Mouse (Mus musculus) hindbrain, embryonic 16.5 days (tissue): ENCODE data around the gene Myo10. TPM values are rescaled to one million over a fixed set of nuclear protein-coding genes. Genes with fewer than 3 reads are reported as not detected.

Source experiments
- ATAC-seq: fragments of 200-750 bp; cut with Nextera tagmentation; 2 replicates; pipeline ENCODE4 v1.8.0; 2017; ENCODE audit warnings: moderate TSS enrichment, moderate library complexity
- H3K27ac ChIP-seq: fragments of 300-500 bp; sonication (generic); 2 replicates; pipeline ENCODE4 v1.5.1; 2014; ENCODE audit warnings: low read depth, mild to moderate bottlenecking, control low read depth, low read length, moderate library complexity
- H3K27me3 ChIP-seq: fragments of 300-500 bp; sonication (generic); replicated peaks from 2 replicates; pipeline ENCODE4 v1.6.1; 2014; ENCODE audit warnings: low read length; ENCODE audit not compliant: control insufficient read depth, insufficient read depth
- H3K36me3 ChIP-seq: fragments of 300-500 bp; sonication (generic); 2 replicates; pipeline ENCODE4 v1.6.1; 2014; ENCODE audit warnings: mild to moderate bottlenecking, low read length, moderate library complexity, mixed read lengths; ENCODE audit not compliant: control insufficient read depth, insufficient read depth
- H3K4me1 ChIP-seq: fragments of 300-500 bp; sonication (generic); 2 replicates; pipeline ENCODE4 v1.6.1; 2014; ENCODE audit warnings: low read depth, low read length; ENCODE audit not compliant: control insufficient read depth, insufficient read depth
- H3K4me2 ChIP-seq: fragments of 300-500 bp; sonication (generic); 2 replicates; pipeline ENCODE4 v1.6.1; 2014; ENCODE audit warnings: mild to moderate bottlenecking, low read length, control low read depth, moderate library complexity
- H3K4me3 ChIP-seq: fragments of 300-500 bp; sonication (generic); 2 replicates; pipeline ENCODE4 v1.5.1; 2014; ENCODE audit warnings: mild to moderate bottlenecking, low read length, control low read depth, moderate library complexity
- H3K9ac ChIP-seq: fragments of 300-500 bp; sonication (generic); 2 replicates; pipeline ENCODE4 v1.6.1; 2014; ENCODE audit warnings: low read depth, mild to moderate bottlenecking, control low read depth, low read length, moderate library complexity
- H3K9me3 ChIP-seq: fragments of 300-500 bp; sonication (generic); 2 replicates; pipeline ENCODE4 v1.6.1; 2014; ENCODE audit warnings: mild to moderate bottlenecking, low read length, moderate library complexity; ENCODE audit not compliant: control insufficient read depth
- WGBS: fragments of 180-500 bp; shearing (Covaris S2); extraction: QIAGEN DNeasy Blood & Tissue Kit; methylation state at CpG from one replicate; pipeline ENCODE4 v1.1.7; 2014; 5-methylcytosine and 5-hydroxymethylcytosine counted together
- polyA plus RNA-seq: library from polyadenylated mRNA; unstranded; fragments of >200 nt; fragmentation: Nextera tagmentation; extraction: Ambion mirVana; gene quantifications from 2 replicates; pipeline ENCODE4 v1.2.1, GENCODE M21; 2015

Myo10 gene
- polyA plus RNA-seq, 1 experiment from 2014 or later = 26.2 TPM

GRCm38 (mm10) chr15:25756072-25756471, 133.7 kb downstream of the Myo10 start:
- Histone ChIP-seq H3K27me3 (no peaks in the 10 kb centered on the region), H3K4me2 (peak overlapping the region; percentile 48), H3K27ac (peak overlapping the region; percentile 50; the same call in 1 of the 2 replicates), H3K9ac (no peak overlapping the region), H3K36me3 (no peaks in the 10 kb centered on the region), H3K9me3 (no peaks in the 10 kb centered on the region), H3K4me1 (peaks cover 18% of the 10 kb centered on the region), H3K4me3 (peak overlapping the region; percentile 27; the same call in 1 of the 2 replicates)
- 50% methylated on average over 3 of the region's 3 CpGs for WGBS
- no peak for ATAC-seq

DNA sequence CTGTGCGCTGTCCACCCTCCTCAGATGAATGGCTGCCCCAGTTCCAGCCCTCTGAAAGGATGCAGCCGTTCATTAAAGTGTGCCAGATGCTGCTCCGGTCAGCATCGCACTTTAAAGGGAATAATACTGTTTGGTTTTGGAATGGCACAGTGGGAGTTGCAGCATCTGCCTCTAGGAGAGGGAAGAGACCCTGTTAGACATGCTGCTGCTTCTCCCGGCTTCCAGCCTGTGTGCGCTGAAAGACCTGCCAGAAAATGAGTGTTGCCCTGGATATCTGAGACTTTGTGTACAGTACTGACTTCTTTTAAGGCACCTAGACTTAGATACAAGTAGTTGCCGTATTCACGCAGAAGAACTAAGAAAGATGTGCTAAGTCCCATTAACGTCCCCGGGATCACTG, 135.7 kb downstream of the Myo10 start:
- Histone ChIP-seq H3K4me1 (peaks cover 37% of the 10 kb centered on the region), H3K4me3 (no peak overlapping the region)
- no peak for ATAC-seq

GRCm38 (mm10) chr15:25758500-25759086, 136.3 kb downstream of the Myo10 start:
- WGBS = 39% methylated on average over 15 of the region's 15 CpGs
- peak overlapping the region; percentile 32; the same call in 1 of the 2 replicates for H3K9ac ChIP-seq
- no peaks in the 10 kb centered on the region for H3K36me3 ChIP-seq
- no peak for ATAC-seq
- peaks cover 42% of the 10 kb centered on the region for H3K4me1 ChIP-seq
- peak overlapping the region; percentile 66; the same call in 1 of the 2 replicates for H3K27ac ChIP-seq
- H3K4me3 ChIP-seq = no peak overlapping the region
- H3K9me3 ChIP-seq = no peaks in the 10 kb centered on the region
- H3K27me3 ChIP-seq = no peaks in the 10 kb centered on the region
- peak overlapping the region; percentile 42 for H3K4me2 ChIP-seq

More for the DNA sequence above, 135.7 kb downstream of the Myo10 start:
- peak overlapping the region; percentile 66; the same call in 1 of the 2 replicates for H3K27ac ChIP-seq
- no peaks in the 10 kb centered on the region for H3K27me3 ChIP-seq
- H3K4me2 ChIP-seq = peak overlapping the region; percentile 42
- H3K9me3 ChIP-seq = no peaks in the 10 kb centered on the region
- H3K9ac ChIP-seq = no peak overlapping the region
- WGBS = 20% methylated on average over 10 of the region's 10 CpGs
- H3K36me3 ChIP-seq = no peaks in the 10 kb centered on the region

DNA sequence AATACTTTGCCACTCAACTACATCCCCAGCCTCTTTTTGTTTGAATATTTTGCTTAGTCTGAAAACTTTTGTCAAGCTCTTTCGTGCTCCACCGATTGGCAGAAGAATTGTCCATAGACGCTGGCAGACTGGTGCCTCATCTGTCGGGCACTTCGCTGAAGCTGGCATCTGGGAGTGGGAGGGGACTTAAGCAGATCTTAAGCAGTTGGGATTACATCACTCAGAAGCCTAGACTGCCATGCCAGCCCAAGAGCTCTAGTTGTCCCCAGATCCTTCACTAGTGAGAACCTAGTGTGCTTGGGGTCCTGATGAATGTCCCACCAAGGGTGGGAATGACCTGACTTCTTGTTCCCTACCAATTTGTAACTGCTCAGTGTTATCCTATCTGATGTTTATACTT, 138.0 kb downstream of the Myo10 start:
- H3K9ac ChIP-seq = no peak overlapping the region
- H3K36me3 ChIP-seq = no peaks in the 10 kb centered on the region
- no peak overlapping the region for H3K4me3 ChIP-seq
- peaks cover 55% of the 10 kb centered on the region for H3K4me1 ChIP-seq
- WGBS = 28% methylated on average over 5 of the region's 5 CpGs
- H3K4me2 ChIP-seq = peak overlapping the region; percentile 12; the same call in 1 of the 2 replicates
- no peaks in the 10 kb centered on the region for H3K9me3 ChIP-seq
- peak overlapping the region; percentile 39; the same call in 1 of the 2 replicates for H3K27ac ChIP-seq
- H3K27me3 ChIP-seq = no peaks in the 10 kb centered on the region
- no peak for ATAC-seq

GRCm38 (mm10) chr15:25761049-25761448, 138.7 kb downstream of the Myo10 start:
- WGBS = 28% methylated on average over 2 of the region's 2 CpGs
- peak overlapping the region; percentile 7; the same call in 1 of the 2 replicates for H3K9ac ChIP-seq

GRCm38 (mm10) chr15:25761800-25762211, 139.5 kb downstream of the Myo10 start:
- H3K9ac ChIP-seq = peak overlapping the region; percentile 7; the same call in 1 of the 2 replicates

More at GRCm38 (mm10) chr15:25761049-25761448, 138.7 kb downstream of the Myo10 start:
- Histone ChIP-seq H3K27me3 (no peaks in the 10 kb centered on the region), H3K4me3 (no peak overlapping the region), H3K27ac (peak overlapping the region; percentile 82), H3K9me3 (no peaks in the 10 kb centered on the region), H3K4me1 (peaks cover 55% of the 10 kb centered on the region), H3K4me2 (peak overlapping the region; percentile 35), H3K36me3 (no peaks in the 10 kb centered on the region)
- no peak for ATAC-seq

GRCm38 (mm10) chr15:25762306-25762705, 140.0 kb downstream of the Myo10 start:
- Histone ChIP-seq H3K9me3 (no peaks in the 10 kb centered on the region), H3K4me1 (peaks cover 55% of the 10 kb centered on the region), H3K27me3 (no peaks in the 10 kb centered on the region), H3K9ac (no peak overlapping the region; the same call in 1 of the 2 replicates), H3K27ac (peak overlapping the region; percentile 82), H3K4me2 (peak overlapping the region; percentile 35), H3K4me3 (no peak overlapping the region), H3K36me3 (no peaks in the 10 kb centered on the region)
- peak; percentile 60 for ATAC-seq
- 11% methylated on average over 8 of the region's 8 CpGs for WGBS

More at GRCm38 (mm10) chr15:25761800-25762211, 139.5 kb downstream of the Myo10 start:
- Histone ChIP-seq H3K9me3 (no peaks in the 10 kb centered on the region), H3K36me3 (no peaks in the 10 kb centered on the region), H3K4me3 (no peak overlapping the region), H3K4me2 (peak overlapping the region; percentile 35), H3K27me3 (no peaks in the 10 kb centered on the region), H3K27ac (peak overlapping the region; percentile 82), H3K4me1 (peaks cover 55% of the 10 kb centered on the region)
- peak; percentile 81 for ATAC-seq
- WGBS = 6% methylated on average over 8 of the region's 8 CpGs

DNA sequence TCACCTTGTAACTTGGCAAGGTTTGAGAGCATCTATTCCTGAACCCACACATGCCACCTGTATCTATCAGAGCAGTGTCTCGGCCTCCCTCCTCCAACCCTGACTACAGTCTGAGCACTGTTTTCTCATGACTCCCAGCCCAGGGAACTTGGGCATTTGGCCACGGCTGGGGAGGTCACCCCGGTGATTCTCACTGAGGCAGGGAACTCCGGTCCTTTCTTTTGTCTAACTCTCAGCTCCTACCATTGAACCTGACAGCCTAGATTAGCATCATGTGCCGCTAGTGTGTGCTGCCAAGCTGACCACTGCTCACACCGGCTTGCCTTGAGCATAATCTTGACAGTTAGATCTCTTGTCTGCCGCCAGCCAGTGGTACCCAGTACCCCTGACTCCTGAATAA, 140.8 kb downstream of the Myo10 start:
- Histone ChIP-seq H3K4me2 (peak overlapping the region; percentile 29), H3K4me1 (peaks cover 51% of the 10 kb centered on the region), H3K9ac (no peak overlapping the region), H3K36me3 (no peaks in the 10 kb centered on the region), H3K27me3 (no peaks in the 10 kb centered on the region), H3K4me3 (no peak overlapping the region), H3K9me3 (no peaks in the 10 kb centered on the region), H3K27ac (peak overlapping the region; percentile 82)
- WGBS = 22% methylated on average over 7 of the region's 7 CpGs
- peak; percentile 26 for ATAC-seq

DNA sequence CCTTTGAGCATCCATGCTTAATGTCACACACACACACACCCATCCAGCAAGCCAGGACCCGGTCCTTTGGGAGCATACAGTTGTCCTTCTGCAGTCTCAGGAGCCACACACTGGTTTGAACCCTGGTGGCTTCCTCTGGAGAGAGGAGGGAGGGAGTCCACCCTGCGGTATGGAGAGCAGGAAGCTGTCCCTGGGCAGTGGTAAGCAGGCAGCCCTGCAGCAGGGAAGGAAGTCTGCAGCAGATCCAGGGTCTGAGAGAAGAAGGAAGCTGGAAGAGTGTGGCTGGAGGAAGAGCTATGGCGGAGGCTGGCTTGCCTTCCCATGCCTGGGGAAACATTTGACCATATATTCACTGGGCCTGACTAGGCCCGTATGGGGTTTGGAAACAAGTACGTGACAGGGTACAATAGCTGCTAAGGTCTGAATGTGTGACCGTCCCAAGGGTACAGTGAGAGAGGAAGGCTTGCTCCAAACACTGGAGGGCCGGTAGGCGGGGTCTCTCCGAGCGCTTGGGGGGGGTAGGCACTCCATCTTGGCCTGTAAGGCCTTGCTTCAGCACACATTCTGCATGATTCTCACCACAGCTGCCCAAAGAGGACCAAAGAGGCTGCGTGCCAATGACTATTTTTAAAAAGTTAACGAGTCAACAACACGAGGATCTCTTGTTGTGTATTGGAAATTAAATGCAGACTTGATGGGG, 142.5 kb downstream of the Myo10 start:
- H3K27me3 ChIP-seq = no peaks in the 10 kb centered on the region
- 0 out of 2 replicates have a peak overlapping the region, but pooled peaks have one; percentile 2 for H3K27ac ChIP-seq
- H3K4me3 ChIP-seq = no peak overlapping the region
- H3K4me2 ChIP-seq = no peak overlapping the region
- 58% methylated on average over 13 of the region's 13 CpGs for WGBS
- H3K9me3 ChIP-seq = no peaks in the 10 kb centered on the region
- H3K4me1 ChIP-seq = peaks cover 43% of the 10 kb centered on the region
- ATAC-seq = no peak
- no peak overlapping the region for H3K9ac ChIP-seq
- no peaks in the 10 kb centered on the region for H3K36me3 ChIP-seq
